Mouse (Mus musculus): Measurements from ENCODE around the gene Pld1.

DNA sequence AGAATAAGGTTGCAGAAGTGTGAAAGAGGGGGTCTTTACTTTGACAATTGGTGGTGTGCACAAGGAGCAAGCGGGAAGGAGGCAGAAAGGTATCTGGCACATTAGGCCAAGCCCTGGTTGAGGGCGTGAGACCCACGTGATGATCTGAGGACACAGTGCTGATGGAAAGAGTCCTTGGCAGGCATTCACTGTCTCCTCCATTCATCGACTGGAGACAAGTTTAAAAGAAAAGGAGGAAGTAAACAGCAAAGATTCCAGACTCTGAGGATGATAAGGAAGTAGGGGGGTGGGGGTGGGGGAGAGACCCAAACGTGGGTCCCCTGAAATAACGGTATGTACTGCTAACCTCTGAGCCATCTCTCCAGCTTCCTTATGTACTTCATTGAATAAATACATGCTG is 142.5 kb downstream of the Pld1 start:
- TF ChIP-seq CTCF (IDR thresholded peaks at IDR 0.05; ENCODE audit: extremely low read depth, insufficient read length, insufficient replicate concordance, low read depth, low read length), result no peak
- TF ChIP-seq POLR2A (IDR thresholded peaks at IDR 0.05; ENCODE audit: low read depth, low read length), result no peak

All from small intestine, adult 2 months (tissue).